Mouse (Mus musculus) midbrain, embryonic 11.5 days (tissue): ENCODE results near the gene Mat2b. TPM values are rescaled to one million over a fixed set of nuclear protein-coding genes. Genes with fewer than 3 reads are reported as not detected.

Experiments
- ATAC-seq: fragments of 200-750 bp; cut with Nextera tagmentation; 2 replicates; pipeline ENCODE4 v1.8.0; 2017; ENCODE audit warnings: moderate TSS enrichment, moderate library complexity; ENCODE audit not compliant: low FRiP score
- DNase-seq: peaks from one replicate; pipeline ENCODE4 v3.0.0; 2015; ENCODE audit warnings: low spot score; ENCODE audit errors: missing footprints
- H3K27ac ChIP-seq: fragments of 300-500 bp; sonication (generic); 2 replicates; pipeline ENCODE4 v1.5.1; 2014; ENCODE audit warnings: low read depth, low read length
- H3K27me3 ChIP-seq: fragments of 300-500 bp; sonication (generic); 2 replicates; pipeline ENCODE4 v1.6.1; 2014; ENCODE audit warnings: mild to moderate bottlenecking, low read length, moderate library complexity, mixed read lengths; ENCODE audit not compliant: control insufficient read depth, insufficient read depth
- H3K36me3 ChIP-seq: fragments of 300-500 bp; sonication (generic); 2 replicates; pipeline ENCODE4 v1.6.1; 2014; ENCODE audit warnings: mild to moderate bottlenecking, low read length, moderate library complexity, mixed read lengths; ENCODE audit not compliant: control insufficient read depth, insufficient read depth
- H3K4me1 ChIP-seq: fragments of 300-500 bp; sonication (generic); 2 replicates; pipeline ENCODE4 v1.6.1; 2014; ENCODE audit warnings: low read length; ENCODE audit not compliant: control insufficient read depth, insufficient read depth
- H3K4me2 ChIP-seq: fragments of 300-500 bp; sonication (generic); 2 replicates; pipeline ENCODE4 v1.6.1; 2014; ENCODE audit warnings: mild to moderate bottlenecking, moderate library complexity
- H3K4me3 ChIP-seq: fragments of 300-500 bp; sonication (generic); 2 replicates; pipeline ENCODE4 v1.5.1; 2014; ENCODE audit warnings: low read depth, low read length
- H3K9ac ChIP-seq: fragments of 300-500 bp; sonication (generic); 2 replicates; pipeline ENCODE4 v1.6.1; 2014; ENCODE audit warnings: low read length
- H3K9me3 ChIP-seq: fragments of 300-500 bp; sonication (generic); 2 replicates; pipeline ENCODE4 v1.6.1; 2016; ENCODE audit warnings: low read length; ENCODE audit not compliant: control insufficient read depth
- WGBS: fragments of 180-500 bp; shearing (Covaris S2); extraction: QIAGEN DNeasy Blood & Tissue Kit; methylation state at CpG from one replicate; pipeline ENCODE4 v1.1.7; 2014; 5-methylcytosine and 5-hydroxymethylcytosine counted together
- polyA plus RNA-seq: library from polyadenylated mRNA; unstranded; fragments of >200 nt; fragmentation: Nextera tagmentation; extraction: Ambion mirVana; gene quantifications from 2 replicates; pipeline ENCODE4 v1.2.1, GENCODE M21; 2014

Gene Mat2b
- polyA plus RNA-seq = 107 and 111 TPM in 2 replicates

GRCm38 (mm10) chr11:40695103-40695502, at the start of gene Mat2b:
Gene Mat2b (minus strand): TSS chr11:40695203.
- Histone ChIP-seq H3K4me2 (peak within 1 kb of the TSS; percentile 64), H3K9me3 (no peaks in the 10 kb centered on the region), H3K4me3 (peak within 1 kb of the TSS; percentile 84), H3K36me3 (no peaks in the 10 kb centered on the region), H3K27ac (peak within 1 kb of the TSS; percentile 92), H3K4me1 (peaks cover 11% of the 10 kb centered on the region), H3K9ac (peak within 1 kb of the TSS; percentile 95), H3K27me3 (no peaks in the 10 kb centered on the region)
- 88% methylated on average over 9 of the region's 9 CpGs for WGBS
- DNase-seq = no peak
- ATAC-seq = no peak

GRCm38 (mm10) chr11:40744348-40744747, 49.3 kb upstream of the Mat2b start:
- no peak overlapping the region for H3K9ac ChIP-seq
- no peak overlapping the region for H3K27ac ChIP-seq
- no peaks in the 10 kb centered on the region for H3K4me1 ChIP-seq
- whole genome bisulfite sequencing = 88% methylated on average over 3 of the region's 3 CpGs
- no peaks in the 10 kb centered on the region for H3K9me3 ChIP-seq
- no peak for ATAC-seq
- no peaks in the 10 kb centered on the region for H3K36me3 ChIP-seq
- H3K27me3 ChIP-seq = no peaks in the 10 kb centered on the region
- no peak overlapping the region for H3K4me2 ChIP-seq
- no peak overlapping the region for H3K4me3 ChIP-seq
- DNase-seq = no peak

GRCm38 (mm10) chr11:40741605-40742262, 46.7 kb upstream of the Mat2b start:
- WGBS = 94% methylated on average over 12 of the region's 12 CpGs
- H3K4me2 ChIP-seq = no peak overlapping the region
- DNase-seq = no peak

GRCm38 (mm10) chr11:40737369-40737768, 42.4 kb upstream of the Mat2b start:
- Histone ChIP-seq H3K4me1 (peaks cover 14% of the 10 kb centered on the region), H3K27me3 (no peaks in the 10 kb centered on the region), H3K36me3 (peaks cover 8% of the 10 kb centered on the region; the same call in 1 of the 2 replicates), H3K9ac (no peak overlapping the region), H3K27ac (no peak overlapping the region), H3K4me2 (no peak overlapping the region), H3K9me3 (no peaks in the 10 kb centered on the region), H3K4me3 (no peak overlapping the region)
- DNase-seq (no peak), ATAC-seq (no peak)
- 89% methylated on average over 3 of the region's 3 CpGs for WGBS

More at GRCm38 (mm10) chr11:40741605-40742262, 46.7 kb upstream of the Mat2b start:
- Histone ChIP-seq H3K9me3 (no peaks in the 10 kb centered on the region), H3K4me3 (no peak overlapping the region), H3K4me1 (no peaks in the 10 kb centered on the region), H3K27ac (no peak overlapping the region), H3K36me3 (peaks cover 6% of the 10 kb centered on the region; the same call in 1 of the 2 replicates), H3K27me3 (no peaks in the 10 kb centered on the region), H3K9ac (no peak overlapping the region)
- ATAC-seq = no peak

- Histone ChIP-seq H3K27me3 (no peaks in the 10 kb centered on the region), H3K9me3 (no peaks in the 10 kb centered on the region), H3K9ac (peak overlapping the region; percentile 97), H3K27ac (peak overlapping the region; percentile 76; the same call in 1 of the 2 replicates), H3K4me1 (peaks cover 22% of the 10 kb centered on the region), H3K36me3 (peaks cover 8% of the 10 kb centered on the region; the same call in 1 of the 2 replicates), H3K4me2 (peak overlapping the region; percentile 72), H3K4me3 (peak overlapping the region; percentile 86)
- ATAC-seq (no peak), DNase-seq (peak; percentile 91)
- WGBS = 5% methylated on average over 11 of the region's 11 CpGs
Measured at GRCm38 (mm10) chr11:40734251-40734752, 39.3 kb upstream of the Mat2b start.

GRCm38 (mm10) chr11:40733339-40734174, 38.6 kb upstream of the Mat2b start, which contains the start of the genes Hmmr and Nudcd2:
Gene Hmmr (minus strand): TSS chr11:40733422.
Gene Nudcd2 (plus strand): TSS chr11:40733667.
- under 1% methylated on average over 52 of the region's 52 CpGs for WGBS
- Histone ChIP-seq H3K27me3 (no peaks in the 10 kb centered on the region), H3K36me3 (peaks cover 8% of the 10 kb centered on the region; the same call in 1 of the 2 replicates), H3K4me2 (peak within 1 kb of the TSS; percentile 72), H3K27ac (peak within 1 kb of the TSS; percentile 76), H3K4me1 (peaks cover 22% of the 10 kb centered on the region), H3K4me3 (peak within 1 kb of the TSS; percentile 86), H3K9ac (peak within 1 kb of the TSS; percentile 97), H3K9me3 (no peaks in the 10 kb centered on the region)
- peak; percentile 99 for DNase-seq
- peak; percentile 99 for ATAC-seq

GRCm38 (mm10) chr11:40732997-40733338, 38.0 kb upstream of the Mat2b start:
- peak overlapping the region; percentile 69 for H3K4me2 ChIP-seq
- H3K4me3 ChIP-seq = peak overlapping the region; percentile 86
- H3K4me1 ChIP-seq = peaks cover 22% of the 10 kb centered on the region
- no peak overlapping the region; the same call in 1 of the 2 replicates for H3K27ac ChIP-seq
- H3K9me3 ChIP-seq = no peaks in the 10 kb centered on the region
- H3K36me3 ChIP-seq = peaks cover 8% of the 10 kb centered on the region; the same call in 1 of the 2 replicates
- DNase-seq (no peak), ATAC-seq (peak; percentile 63)
- no peaks in the 10 kb centered on the region for H3K27me3 ChIP-seq
- WGBS = under 1% methylated on average over 14 of the region's 14 CpGs
- H3K9ac ChIP-seq = peak overlapping the region; percentile 69

- Histone ChIP-seq H3K9ac (no peak overlapping the region), H3K4me3 (no peak overlapping the region), H3K4me2 (no peak overlapping the region), H3K27ac (no peak overlapping the region), H3K27me3 (no peaks in the 10 kb centered on the region), H3K4me1 (no peaks in the 10 kb centered on the region), H3K9me3 (no peaks in the 10 kb centered on the region), H3K36me3 (peaks cover 41% of the 10 kb centered on the region)
- DNase-seq (no peak), ATAC-seq (no peak)
Measured at GRCm38 (mm10) chr11:40718324-40718723, 23.3 kb upstream of the Mat2b start.

GRCm38 (mm10) chr11:40715524-40715923, 20.5 kb upstream of the Mat2b start:
- DNase-seq = no peak
- Histone ChIP-seq H3K4me3 (no peak overlapping the region), H3K4me2 (no peak overlapping the region), H3K9me3 (no peaks in the 10 kb centered on the region), H3K27ac (no peak overlapping the region), H3K9ac (no peak overlapping the region), H3K36me3 (peaks cover 31% of the 10 kb centered on the region), H3K4me1 (no peaks in the 10 kb centered on the region), H3K27me3 (no peaks in the 10 kb centered on the region)
- ATAC-seq = no peak
- 93% methylated on average over 5 of the region's 5 CpGs for WGBS
